Mouse (Mus musculus) adrenal gland, adult 10 weeks (tissue): ENCODE data around the gene D5Ertd579e. TPM values are rescaled to one million over a fixed set of nuclear protein-coding genes. Genes with fewer than 3 reads are reported as not detected.

Experiments used
- polyA plus RNA-seq: library from polyadenylated mRNA; stranded (reverse); fragments of 350-450 nt; fragmentation: Illumina TruSeq; extraction: RNeasy Lipid Tissue Mini Kit (QIAGEN cat#74804); gene quantifications from one replicate; pipeline ENCODE4 v1.2.3, GENCODE M21; 2014; ENCODE audit warnings: low read depth, low replicate concordance

Gene D5Ertd579e
- 83.7 TPM for polyA plus RNA-seq

DNA sequence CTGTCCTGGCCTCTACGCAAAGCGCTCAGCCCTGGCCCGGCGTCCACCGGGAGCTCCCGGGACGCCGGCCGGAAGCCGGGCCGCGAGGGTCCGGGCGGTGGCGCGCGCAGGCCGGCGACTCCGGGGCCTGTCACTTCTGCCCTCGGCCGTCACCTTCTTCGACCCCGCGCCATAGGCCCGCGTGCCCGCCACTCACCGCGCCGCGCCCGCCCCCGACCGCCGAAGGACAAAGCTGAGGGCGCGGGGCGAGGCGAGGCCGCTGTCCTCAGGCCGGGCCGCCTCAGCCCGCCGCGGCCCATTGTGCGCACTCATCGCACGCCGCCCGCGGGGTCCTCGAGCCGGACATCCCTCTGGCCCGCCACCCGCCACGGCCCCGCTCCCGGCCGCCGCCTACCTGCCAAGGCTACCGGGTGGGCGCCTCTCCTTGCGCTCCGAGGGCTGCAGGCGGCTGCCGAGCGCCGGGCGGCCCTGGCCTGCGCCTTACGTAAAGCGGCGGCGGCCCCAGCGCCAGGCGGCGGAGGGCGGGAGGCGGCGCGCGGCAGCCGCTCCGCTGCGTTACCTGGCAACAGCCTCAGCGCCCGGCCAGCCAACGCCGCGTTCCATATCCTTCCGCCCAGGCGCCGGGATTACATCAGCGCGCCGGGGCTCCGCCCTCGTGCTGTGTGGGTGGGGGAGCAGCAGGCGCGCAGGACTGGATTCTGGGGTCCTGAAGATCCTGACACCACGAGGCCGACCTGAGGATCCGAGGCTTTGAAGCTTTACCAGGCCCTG, at the start of gene D5Ertd579e:
D5Ertd579e (minus strand) TSS at position 564 of the 771 bp plus-strand sequence.

GRCm38 (mm10) chr5:36593176-36593575, 102.6 kb downstream of the D5Ertd579e start, which contains the start of gene Tbc1d14:
Gene Tbc1d14 (minus strand): TSS chr5:36593276.

Other genes starting within 250 kb of the D5Ertd579e start
- 27.3 TPM for gene Grpel1, start 231.0 kb downstream of the D5Ertd579e start, polyA plus RNA-seq
- 33.2 TPM for gene Tada2b, start 211.7 kb downstream of the D5Ertd579e start, polyA plus RNA-seq
- 0.23 TPM for gene Ccdc96, start 211.4 kb downstream of the D5Ertd579e start, polyA plus RNA-seq
- 32.3 TPM for gene Tbc1d14, start 102.7 kb downstream of the D5Ertd579e start, polyA plus RNA-seq
- 38.1 TPM for gene Bloc1s4, start 52.6 kb upstream of the D5Ertd579e start, polyA plus RNA-seq
- gene Mrfap1, start 100.7 kb upstream of the D5Ertd579e start, polyA plus RNA-seq = 1,118 TPM
- 0.58 TPM for gene Man2b2, start 134.6 kb upstream of the D5Ertd579e start, polyA plus RNA-seq
- 3.5 TPM for gene Ppp2r2c, start 172.5 kb upstream of the D5Ertd579e start, polyA plus RNA-seq